Mouse (Mus musculus) layer of hippocampus, adult 9-10 months (tissue): ENCODE measurements at regions not wholly inside any gene's neighbourhood (a gene's known extent, or its start where the extent isn't known, plus 50 kb on each side); places are given as distances from the start of the nearest gene placed in this dataset.

Experiments used
- DNase-seq: peaks from one replicate; pipeline ENCODE4 v3.0.0; 2022; ENCODE audit warnings: low spot score

DNA sequence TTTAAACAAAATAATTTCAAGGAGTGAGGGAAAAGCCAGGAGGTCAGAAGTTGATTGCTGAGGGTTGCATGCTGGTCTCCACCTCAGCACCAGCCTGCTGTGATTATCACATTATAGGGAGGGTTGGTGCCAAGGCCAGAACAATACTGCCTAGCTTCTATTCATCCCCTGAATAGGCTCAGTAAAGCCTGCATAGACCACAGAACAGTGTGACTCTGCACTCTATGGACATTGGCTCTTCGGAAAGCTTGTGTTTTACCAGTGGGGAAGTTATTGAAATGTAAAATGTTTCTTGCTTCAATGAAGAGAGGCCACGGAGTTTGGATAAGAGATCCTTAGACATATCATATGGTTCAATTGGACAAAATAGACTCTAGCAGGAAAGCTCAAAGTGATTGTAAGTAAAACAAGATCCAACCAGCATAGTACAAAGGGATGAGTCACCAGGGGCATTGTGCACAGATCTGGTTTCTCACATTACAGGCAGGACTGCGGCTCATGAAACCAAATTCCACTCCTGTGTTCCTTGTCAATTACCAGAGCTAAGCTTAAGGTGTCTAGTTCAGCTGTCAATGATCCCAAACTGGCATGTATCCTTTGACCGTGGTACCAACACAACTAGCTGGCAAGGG is 320.8 kb upstream of the Cd180 start:
- no peak for DNase-seq

DNA sequence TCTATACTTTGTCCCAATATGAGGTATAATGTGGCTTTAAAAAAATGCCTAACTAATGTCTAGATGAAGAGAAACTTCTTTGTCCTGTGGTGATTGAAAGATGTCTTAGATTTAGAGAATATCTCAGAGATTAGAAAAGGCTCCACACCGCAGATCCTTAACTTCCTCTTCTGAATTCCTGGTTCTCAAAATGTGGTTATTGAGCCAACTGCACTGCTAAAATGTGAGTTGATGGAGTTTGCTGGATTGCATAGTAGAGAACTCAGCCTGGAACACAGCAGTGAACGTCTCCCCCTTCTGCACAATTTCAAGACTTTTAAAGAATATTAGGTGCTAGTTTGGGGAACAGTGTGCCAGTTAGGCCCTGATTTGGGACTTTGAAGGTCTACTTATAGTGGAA is 312.7 kb upstream of the Cd180 start:
- no peak for DNase-seq

DNA sequence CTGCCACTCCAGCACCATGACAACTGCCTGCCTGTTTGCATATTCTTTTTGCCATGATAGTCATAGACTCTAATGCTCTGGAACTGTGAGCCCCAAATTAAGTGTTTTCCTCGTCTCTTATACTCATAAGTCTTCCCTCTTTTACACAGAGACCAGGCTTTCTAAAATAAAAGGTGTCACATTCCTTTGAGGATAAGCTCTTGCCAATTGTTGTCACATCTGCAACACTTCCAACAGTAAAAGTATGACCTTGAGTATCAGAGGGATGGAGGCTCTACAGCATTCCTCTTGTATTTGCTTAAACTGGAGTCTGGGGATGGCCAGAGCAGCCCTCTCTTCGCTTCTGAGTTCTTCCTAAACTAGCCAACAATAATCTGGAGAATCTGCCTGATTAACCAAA is 301.4 kb upstream of the Cd180 start:
- no peak for DNase-seq

DNA sequence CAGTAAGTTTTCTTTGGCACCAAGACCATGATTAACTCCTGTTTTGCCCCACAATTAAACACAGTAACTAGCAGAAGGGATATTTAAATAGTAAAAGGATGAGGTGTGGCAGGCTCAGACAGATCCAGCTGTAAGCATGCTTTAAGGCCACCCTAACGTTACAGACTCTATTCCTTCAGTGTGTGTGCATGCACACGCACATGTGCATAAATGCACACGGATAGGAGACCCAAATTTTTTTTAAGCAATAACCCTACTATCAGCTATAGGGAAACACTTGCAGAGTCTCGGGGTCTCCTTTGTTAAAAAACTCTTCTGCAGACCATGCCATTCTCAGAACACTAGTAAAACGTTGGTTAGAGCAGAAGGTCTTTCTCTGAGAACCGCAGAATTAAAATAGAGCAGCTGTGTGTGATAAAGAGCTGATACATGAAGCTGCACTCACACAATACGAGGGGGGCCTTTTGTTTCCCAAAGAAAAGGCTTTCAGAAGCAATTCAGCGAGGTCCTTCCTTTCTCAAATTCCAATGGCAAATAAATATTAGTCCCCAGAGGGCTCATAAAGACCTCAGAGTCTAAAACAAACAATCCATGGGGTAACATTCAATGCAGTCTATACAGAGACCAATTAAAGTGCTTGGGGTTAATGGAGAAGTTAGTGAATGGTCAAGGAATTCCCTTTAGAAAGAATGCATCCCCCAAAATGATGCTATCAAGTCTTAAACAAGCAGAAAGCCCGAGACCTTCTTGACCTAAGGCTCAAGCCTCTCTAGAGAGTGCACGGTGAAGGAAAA is 300.3 kb upstream of the Cd180 start:
- no peak for DNase-seq

DNA sequence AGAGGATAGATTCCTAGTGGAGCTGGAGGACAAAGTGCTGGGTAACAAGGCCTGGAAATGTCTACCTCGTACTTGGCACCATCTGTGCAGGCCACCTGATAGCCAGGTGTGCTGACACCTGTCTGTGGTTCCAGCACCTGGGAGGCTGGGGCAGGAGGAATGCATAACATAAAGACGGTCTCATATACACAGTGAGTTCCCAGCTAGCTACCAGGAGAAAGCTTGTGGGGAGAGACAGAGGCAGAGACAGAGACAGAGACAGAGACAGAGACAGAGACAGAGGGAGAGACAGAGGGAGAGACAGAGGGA is 299.7 kb upstream of the Cd180 start:
- DNase-seq, result no peak

DNA sequence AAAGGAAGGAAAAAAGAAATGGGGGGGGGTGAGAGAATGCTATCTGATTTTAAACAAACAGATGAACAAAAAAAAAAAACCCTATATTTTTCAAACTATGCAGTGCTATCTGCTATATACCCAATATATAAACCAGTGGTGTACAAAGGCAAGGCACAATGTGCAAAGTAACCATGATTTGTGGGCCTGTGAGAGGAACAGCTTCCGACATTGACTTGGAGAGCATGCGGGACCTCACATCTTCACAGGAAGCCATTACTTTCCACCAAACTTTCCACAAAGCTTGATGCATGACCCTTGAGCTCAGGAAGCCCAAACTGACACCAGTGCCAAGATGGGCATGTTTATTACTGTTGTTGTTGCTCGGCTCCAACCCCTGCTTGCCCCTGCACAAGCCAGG is 299.3 kb upstream of the Cd180 start:
- DNase-seq, result no peak

DNA sequence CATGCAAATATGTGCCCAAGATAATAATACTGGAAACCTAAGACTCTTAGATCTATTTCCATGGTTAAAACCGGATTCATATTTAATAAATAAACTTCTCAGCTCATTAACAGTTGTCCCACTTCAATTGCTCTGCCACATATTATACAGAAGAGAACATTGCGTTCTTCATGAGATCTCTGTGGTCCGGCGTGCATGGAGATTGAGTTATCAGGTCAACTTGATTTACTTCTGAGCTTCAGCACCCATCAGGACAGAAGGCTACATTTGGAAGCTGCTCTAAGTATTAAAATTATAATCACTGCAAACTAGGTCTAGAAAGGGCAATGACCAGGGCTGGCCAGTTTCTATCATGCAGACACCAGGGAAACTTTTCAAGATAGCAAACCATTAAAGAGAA is 295.9 kb upstream of the Cd180 start:
- no peak for DNase-seq

DNA sequence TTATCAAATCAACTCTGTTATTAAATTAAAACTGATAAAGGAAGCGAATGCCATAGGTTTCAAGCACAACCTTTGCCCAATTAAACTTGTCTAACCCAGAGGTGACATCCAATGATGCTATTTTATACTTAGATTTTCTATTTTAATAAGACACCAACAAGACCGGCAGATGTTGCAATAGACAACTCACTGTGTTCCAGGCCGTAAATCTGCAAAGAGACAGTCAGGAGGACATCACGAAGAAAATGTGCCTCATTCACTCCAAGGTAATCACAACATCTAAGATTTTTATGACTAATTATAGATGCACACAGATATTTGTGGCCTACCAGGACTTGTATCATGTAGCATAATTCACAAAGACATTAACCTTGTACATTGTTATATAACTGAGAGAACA is 281.5 kb upstream of the Cd180 start:
- DNase-seq, result no peak

DNA sequence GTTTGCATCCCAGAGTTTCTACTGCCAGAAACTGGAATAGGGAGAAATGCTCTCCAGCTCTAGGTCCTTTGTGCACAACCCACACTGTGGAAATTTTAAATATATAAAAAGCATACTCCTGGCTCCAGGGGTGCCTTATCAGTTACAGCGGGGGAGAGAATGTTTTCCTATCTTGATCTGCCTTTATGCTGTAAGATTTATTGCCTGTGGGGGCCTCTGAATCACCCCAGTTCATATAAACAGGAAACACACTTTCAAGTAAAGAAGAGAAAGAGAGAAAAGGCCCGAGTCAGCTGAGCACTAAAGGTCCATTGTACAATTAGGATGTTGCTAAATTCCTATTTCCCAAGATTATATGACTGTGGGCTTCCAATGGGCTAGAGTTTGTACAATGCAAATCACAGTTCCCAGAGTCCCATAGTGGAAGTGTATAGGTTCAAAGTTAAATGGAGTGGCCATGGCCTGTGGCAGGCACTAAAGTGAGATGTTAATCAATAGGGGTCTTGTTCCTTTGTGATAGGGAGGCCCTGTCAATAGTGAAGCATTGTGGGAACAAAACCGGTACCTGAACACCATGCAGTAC is 258.9 kb upstream of the Cd180 start:
- DNase-seq, result no peak

DNA sequence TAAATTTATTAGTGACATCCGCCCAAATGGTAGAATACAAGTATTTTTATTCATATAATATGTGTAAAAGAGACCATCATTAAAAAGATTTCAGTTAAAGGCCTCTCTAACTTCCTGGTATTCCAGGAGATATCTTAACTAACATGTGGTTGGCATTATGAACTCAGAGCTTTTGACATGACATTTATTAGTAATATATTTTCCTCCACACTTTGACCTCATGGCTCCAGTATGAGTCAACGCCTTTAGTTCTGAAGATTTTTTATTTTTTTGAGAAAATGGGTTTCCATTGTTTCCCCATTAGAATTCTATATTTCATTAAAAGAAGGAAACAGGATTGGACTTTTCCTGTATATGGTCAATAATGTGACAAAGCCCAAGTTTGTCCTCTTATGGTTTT is 250.7 kb upstream of the Cd180 start:
- no peak for DNase-seq

DNA sequence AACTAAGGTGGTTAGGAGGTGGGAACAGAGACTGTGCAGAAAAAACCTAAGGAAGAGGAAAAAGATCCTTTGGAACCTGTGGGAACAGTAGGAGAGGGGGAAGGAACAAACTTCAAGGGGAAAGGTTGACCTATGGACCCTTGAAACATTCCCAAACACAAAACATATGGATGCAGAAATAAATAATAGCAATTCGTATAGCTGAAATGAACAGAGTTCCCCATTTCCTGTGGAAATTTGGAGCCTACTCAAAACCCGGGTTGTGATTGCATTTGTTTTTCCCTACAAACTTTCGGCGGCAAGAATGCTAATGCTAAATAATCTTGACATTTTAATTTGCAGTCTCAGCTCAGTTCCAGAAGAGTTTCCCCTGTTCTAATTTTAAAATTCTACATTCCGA is 246.0 kb upstream of the Cd180 start:
- DNase-seq, result no peak

DNA sequence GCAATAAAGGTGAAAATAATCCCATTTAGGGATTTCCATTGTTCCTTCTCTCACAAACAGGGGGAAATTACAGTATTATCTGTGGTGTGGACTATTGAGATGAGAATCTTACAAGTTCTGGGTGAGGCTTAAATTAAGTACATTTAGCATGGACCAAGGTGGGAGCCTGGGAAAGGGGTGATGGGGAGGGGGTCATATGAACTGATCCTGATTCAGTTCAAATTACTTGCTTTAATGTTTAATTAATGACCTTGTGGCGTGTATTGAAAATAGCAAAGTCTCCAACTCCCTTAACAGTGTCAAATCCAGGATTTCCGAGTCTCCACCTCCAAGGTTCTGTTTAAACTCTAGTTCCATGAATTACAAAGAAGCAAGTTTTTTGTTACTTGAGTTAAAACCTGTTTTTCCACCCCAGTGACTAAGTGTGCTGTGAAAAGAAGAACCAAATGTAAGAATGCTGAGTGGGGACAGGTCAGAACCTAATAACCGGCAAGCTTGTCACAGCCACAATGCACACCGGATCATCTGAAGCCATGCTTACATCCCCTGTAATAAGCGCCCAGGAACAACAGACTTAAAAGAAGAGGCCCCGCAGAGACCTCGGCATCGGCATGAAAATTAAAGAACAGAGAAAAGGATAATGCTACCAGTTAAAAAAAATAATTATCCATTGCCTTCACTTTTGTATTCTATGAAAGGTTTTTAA is 243.8 kb upstream of the Cd180 start:
- DNase-seq, result no peak

DNA sequence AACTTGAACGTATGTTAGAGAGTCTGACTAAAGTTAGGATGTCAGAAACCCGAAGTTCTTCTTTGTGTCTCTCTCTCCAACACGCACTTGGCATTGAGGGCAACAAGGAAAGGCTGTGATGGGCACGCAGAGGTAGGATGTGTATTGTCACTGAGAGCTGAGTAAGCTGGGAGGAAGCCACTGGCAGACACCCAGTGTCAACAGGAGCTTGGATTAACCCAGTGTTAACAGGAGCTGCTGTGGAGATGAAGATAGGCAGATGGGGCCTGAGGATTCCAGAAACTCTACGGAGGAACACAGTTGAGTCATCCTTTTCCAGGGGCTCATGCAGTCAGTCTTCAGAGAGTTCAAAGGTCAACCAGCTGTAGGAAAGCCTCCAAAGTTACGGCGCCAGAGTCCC is 242.2 kb upstream of the Cd180 start:
- no peak for DNase-seq

DNA sequence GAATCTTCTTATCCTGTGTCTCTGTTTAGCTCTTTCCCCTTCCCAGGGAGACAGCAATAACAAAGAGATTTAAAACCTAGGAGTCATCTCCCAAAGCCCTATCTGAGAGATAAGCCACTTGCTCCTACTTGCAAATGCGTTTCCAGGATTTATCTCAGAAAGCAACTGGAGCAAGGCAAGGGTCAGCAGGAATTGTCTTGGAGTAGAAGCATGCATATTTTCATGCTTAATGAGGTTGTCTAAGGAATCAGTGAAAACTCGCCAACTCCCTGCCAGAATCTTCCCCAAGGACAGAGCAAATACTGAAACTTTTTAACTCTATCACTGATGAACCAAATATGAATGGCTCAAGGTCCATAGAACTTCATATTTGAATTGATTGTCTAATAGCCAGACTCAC is 234.6 kb upstream of the Cd180 start:
- no peak for DNase-seq

DNA sequence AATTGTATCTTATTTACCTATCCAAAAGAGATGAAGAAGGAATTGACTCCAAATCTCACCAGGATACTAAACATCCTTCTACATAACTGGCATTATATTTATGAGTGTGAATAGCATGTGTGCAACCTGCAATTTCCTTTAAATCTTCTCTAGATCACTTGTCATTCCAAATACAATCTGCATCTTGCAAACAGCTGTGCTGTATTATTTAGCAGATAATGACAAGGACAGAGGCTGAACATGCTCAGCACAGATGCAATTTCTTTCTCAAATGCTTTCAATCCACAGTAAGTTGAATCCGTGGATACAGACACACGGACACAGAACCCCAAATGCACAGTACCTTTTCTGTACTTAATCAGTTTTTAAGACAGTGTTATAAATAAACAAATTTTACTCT is 229.4 kb upstream of the Cd180 start:
- no peak for DNase-seq

DNA sequence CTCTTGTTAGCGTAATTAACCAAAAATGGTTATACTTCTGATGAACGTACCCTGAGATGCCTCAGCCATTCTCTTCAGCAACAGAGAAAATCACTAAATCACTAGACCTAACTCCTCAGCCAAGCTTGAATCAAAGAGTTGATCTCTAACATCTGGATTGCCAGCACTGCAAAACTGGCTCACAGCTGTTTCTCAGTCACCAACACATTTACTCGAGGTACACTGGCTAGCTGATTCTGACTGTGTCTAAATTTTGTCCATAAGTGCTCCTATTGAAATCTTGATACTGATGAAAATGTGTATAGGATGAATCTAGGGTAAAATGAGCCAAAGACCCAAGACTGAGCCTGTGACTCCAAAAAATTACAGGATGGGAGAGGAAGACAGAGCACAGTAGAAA is 211.5 kb upstream of the Cd180 start:
- DNase-seq, result no peak

DNA sequence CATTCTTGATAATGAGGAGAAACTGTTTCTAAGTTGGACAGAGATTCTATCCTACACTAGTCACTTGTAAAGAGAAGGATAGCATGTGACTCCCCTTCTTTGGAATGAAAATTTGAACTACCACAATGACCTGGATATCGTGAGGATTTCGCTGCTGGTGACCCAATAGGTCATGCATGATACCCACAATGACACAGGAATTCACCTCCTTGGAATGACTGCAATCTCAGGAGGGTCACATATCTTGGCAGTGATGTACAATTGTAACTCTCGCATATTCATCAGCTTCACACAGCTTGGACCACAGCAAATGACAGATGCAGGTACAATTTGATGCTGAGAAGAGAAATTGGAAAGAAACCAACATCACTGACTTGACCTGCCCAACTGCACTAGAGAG is 210.9 kb upstream of the Cd180 start:
- no peak for DNase-seq

DNA sequence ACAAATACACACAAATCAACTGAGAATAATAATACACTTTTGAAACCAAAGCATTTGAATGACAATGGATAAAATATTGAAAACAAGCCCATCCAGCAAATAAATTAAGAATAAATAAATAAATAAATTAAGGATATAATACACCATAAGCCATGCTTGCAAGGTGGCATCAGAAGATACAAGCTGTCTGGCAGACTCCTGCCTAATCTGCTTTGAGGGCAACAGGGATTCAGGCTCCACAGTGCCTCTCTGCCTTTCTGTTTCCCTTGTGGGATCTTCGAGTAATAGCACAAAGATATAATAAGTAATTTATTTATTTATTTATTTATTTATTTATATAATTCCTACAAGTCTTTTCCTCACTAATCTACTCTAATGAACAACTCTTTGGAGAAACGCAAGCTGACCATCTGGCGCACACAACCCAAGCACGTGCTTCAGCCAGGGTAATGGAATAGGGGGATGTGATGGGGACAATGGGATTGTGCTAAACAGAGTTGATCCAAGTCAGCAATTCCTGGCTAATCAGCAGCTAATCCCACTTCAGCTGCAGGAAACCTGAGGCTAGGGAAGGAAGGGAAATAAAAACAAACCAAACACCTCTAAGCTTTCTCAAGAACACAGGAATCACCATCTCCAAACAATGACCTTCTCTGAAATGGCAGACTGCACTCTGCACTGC is 205.8 kb upstream of the Cd180 start:
- DNase-seq, result no peak

DNA sequence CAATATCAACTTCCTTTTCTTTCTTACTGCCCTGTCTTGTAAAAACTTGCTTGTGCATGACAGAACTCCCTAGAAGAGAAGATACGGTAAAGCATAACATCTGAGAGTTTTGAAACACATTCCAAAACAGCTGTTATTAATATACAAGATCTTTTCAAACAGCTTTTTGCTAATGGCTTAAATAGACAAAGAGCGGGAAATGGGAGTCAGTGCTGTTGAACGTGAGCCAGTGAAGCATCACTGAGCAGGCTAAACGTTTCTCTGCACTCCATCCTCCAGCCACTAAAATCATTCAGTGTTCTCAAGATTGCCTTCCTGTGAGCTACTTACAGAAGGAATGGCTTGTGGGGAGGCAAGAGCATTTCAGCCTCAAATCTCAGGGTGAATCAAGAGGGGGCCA is 202.0 kb upstream of the Cd180 start:
- no peak for DNase-seq

DNA sequence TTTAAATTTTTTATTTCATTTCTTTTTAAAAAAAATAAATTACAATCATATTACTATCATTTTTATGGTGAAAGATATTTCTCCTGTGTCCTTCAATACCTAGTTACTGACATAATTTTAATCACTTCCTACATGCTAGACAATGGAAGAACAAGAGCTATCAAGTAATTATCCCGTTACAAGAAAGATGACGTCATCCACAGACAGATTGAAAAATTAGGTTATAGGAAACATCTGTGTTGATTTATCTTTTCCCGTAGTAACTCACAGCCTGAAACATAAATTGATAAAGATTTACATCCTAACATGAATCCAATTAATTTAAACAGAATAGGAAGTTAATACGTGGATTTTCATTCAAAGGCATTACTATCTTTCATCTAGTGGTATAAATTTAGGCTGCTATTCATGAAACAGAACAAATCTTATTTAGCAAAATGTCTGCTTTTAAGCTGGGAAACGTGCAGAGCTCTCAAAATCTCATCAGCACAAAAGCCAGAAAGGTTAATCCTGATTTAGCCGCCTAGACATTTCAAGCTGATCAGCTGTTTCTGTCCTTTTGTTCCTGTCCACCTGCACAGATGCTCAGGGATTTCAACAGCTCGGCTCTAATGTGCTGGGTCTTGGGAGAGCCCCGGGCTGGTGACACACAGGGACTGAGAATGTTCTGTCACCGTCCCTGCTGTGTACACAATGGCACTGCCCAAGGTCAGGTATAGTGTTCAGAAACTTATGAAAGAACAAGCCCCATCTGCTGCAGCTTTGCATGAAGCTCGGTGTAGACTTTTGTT is 189.0 kb upstream of the Cd180 start:
- no peak for DNase-seq

DNA sequence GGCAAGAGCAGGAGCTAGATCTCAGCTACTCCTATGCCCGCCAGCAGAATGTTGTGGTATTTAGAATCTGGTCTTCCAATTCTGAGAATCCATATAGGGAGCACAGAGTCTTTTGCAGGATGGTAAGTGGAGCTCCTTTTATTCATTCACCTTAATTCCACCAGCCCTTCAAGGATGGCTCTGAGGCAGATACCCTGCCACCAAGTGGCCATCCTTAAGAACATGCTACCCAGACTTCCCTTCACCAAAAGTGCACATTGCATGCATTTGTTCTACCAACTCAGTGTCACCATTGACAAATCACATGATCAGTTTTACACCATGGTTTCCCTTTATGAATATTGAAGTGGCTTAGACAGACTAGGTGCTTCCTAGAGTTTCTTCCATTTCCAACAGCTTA is 186.1 kb upstream of the Cd180 start:
- no peak for DNase-seq

DNA sequence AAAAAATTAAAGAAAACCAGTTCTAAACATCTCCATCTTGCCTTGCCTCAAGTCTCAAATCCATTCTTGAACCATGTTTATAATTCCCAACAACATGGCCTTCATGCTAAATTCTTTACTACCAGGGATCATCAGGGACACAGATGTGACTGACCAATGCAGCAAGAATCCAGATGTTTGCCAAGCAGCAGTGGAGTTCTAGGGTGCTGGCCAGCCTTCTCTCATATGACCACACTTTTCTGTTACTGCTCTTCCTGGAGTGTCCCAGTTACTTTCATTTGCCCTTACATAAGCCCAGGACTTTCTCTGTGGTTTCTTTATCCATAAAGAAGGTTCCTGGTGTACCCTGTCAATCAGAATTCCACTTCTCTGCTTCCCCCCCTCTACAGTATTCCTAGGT is 185.4 kb upstream of the Cd180 start:
- DNase-seq, result no peak
